Mouse (Mus musculus): ENCODE measurements around the gene Hist2h2ab. TPM values are rescaled to one million over a fixed set of nuclear protein-coding genes. Genes with fewer than 3 reads are reported as not detected.

Hist2h2ab gene
- total RNA-seq, 2 experiments from 2014 or later, result 6.9 to 70.6 TPM

GRCm38 (mm10) chr3:96236834-96237334 lies 17.2 kb downstream of the Hist2h2ab start:
- no peak for ATAC-seq (ENCODE audit: poor library complexity, severe bottlenecking)

- no peak for ATAC-seq (ENCODE audit: poor library complexity, severe bottlenecking)
Measured at GRCm38 (mm10) chr3:96237335-96237903, 17.8 kb downstream of the Hist2h2ab start.

DNA sequence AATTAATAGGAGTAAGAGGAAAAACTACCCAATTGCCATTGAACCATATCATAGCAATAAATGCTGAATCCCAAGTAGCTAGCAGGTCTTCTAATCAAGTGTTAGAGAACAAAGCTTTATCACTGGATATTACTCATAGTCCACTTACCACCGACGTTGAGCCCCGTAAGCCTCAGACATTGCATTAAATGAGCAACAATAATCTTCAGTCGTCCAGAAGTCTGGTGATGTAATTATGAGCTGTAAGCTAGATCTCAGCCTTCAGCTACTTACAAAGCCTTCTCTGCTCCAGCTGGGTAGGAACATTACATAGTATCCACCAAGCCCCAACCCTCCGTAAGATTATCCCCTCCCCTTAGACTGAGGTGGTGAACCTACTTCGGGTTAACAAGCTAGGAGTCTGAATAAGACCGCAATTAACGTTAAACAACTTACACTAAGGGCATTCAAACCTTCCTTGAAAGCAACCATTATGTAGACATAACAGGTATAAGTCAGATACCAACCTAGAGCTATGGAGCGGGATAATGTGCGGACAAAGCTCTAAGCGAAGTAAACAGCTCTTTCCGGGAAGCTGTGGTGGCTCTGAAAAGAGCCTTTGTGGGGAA lies 18.3 kb downstream of the Hist2h2ab start:
- ATAC-seq (ENCODE audit: poor library complexity, severe bottlenecking), result no peak

- ATAC-seq (ENCODE audit: poor library complexity, severe bottlenecking), result peak; percentile 71
Measured at GRCm38 (mm10) chr3:96238954-96239793, 19.5 kb downstream of the Hist2h2ab start, which contains the start of gene Hist2h3c2. TSS of gene Hist2h3c2 (minus strand) at chr3:96239127.

- peak; percentile 67 for ATAC-seq (ENCODE audit: poor library complexity, severe bottlenecking)
Measured at GRCm38 (mm10) chr3:96239949-96240798, 20.5 kb downstream of the Hist2h2ab start, which contains the start of gene Hist2h2aa2. TSS of gene Hist2h2aa2 (minus strand) at chr3:96240276.

- ATAC-seq (ENCODE audit: poor library complexity, severe bottlenecking), result no peak
Measured at GRCm38 (mm10) chr3:96240799-96241197, 21.1 kb downstream of the Hist2h2ab start.

- no peak for ATAC-seq (ENCODE audit: poor library complexity, severe bottlenecking)
Measured at GRCm38 (mm10) chr3:96243921-96244572, 24.4 kb downstream of the Hist2h2ab start.

DNA sequence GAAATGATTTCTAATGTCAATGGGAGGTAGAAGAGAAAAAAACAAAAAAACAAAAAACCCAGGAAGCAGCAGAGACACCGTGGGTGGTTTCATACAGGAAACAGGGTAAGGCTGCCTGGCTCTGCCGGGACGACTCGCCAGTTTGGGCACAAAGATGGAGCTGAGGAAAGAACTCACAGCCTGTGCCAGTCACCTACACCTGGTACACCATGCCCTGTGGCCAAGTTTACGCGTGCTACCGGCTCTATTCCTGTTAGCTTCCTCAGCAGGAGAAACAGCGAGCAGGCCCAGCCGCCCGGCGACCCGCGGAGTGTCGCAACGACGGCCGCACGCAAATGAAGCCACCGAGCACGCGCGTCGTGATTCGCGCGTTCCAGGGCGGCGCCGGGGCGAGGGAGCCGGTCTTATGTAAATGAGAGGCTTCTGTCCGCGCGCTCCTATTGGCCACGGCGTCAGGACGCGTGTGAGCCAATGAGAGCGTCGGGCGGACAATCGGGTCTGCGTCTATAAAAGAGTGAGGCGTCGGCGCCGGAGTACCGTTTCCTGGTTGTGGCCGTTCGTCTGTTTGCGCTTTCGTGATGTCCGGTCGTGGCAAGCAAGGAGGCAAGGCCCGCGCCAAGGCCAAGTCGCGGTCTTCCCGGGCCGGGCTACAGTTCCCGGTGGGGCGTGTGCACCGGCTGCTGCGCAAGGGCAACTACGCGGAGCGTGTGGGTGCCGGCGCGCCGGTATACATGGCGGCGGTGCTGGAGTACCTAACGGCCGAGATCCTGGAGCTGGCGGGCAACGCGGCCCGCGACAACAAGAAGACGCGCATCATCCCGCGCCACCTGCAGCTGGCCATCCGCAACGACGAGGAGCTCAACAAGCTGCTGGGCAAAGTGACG lies 25.6 kb downstream of the Hist2h2ab start, which contains the start of gene Hist2h2aa1:
Gene Hist2h2aa1, plus strand, starts transcription at position 495 of the 884 bp plus-strand sequence.
- peak; percentile 69 for ATAC-seq (ENCODE audit: poor library complexity, severe bottlenecking)

- ATAC-seq (ENCODE audit: poor library complexity, severe bottlenecking), result peak; percentile 36
Measured at GRCm38 (mm10) chr3:96246018-96246417, 26.4 kb downstream of the Hist2h2ab start.

DNA sequence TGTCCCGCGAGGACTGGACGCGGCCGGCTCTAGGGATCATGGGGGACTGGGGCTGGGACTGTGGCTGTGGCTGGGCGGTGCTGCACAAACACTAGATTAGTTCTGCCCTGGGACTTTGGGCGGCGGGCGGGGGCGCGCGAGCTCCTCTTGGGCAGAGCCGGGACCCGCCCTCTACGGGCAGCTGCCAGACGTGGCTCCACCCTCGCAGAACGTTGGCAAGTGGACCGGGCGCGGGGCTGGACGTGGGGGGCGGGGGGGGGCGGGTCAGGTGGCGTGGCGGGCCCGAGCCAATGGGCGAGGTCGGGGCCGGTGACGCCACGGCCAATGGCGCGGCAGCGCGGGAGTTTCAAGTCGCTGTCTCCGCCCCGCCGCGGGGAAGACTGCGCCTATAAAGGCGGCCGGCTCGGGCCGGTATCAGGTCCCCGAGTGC lies 26.8 kb downstream of the Hist2h2ab start, which contains the start of gene Hist2h3c1:
Gene Hist2h3c1, plus strand, starts transcription at position 259 of the 430 bp plus-strand sequence.
- peak; percentile 69 for ATAC-seq (ENCODE audit: poor library complexity, severe bottlenecking)

GRCm38 (mm10) chr3:96247356-96248140 lies 27.9 kb downstream of the Hist2h2ab start:
- ATAC-seq (ENCODE audit: poor library complexity, severe bottlenecking), result no peak

DNA sequence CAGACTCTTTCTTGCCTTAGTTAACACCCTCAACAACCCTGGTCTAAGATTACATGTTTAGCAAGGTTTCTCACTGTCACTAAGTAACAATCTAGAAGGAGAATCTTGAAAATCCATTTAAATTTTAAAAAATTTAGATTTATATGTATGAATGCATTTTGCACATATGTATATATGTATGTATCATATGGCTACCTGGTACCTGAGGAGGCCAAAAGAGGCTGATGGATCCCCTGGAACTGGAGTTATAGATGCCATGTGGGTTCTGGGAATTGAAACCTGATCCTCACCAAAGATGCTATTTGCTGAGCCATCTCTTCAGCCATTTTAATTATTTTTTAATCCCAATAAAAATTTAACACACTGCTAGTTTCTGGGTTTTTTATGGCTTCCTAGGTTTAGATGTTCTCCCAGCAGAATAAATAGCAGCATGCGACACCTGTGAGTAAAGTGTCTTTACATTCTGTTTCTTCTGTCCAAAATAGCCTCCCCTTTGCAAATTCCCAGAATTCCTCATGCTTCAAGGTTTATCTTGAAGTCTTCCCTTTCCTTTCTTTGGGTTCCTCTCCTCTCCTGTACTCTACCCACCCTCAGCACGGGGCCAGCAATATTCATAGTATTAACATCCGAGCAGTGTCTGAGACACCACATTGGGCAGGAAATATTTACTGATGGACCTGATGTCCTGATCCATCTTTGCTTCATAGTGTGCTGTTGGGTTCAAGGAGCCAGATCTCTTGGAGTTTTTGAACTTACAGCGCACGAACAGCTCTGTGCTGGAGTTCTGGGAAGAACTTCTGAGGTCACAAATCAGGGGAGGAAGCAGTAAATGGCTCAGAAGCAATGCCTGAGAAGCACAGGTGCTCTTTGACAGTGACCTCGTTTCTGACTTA lies 28.7 kb downstream of the Hist2h2ab start:
- no peak for ATAC-seq (ENCODE audit: poor library complexity, severe bottlenecking)

- ATAC-seq (ENCODE audit: poor library complexity, severe bottlenecking), result no peak
Measured at GRCm38 (mm10) chr3:96249034-96249345, 29.3 kb downstream of the Hist2h2ab start.

DNA sequence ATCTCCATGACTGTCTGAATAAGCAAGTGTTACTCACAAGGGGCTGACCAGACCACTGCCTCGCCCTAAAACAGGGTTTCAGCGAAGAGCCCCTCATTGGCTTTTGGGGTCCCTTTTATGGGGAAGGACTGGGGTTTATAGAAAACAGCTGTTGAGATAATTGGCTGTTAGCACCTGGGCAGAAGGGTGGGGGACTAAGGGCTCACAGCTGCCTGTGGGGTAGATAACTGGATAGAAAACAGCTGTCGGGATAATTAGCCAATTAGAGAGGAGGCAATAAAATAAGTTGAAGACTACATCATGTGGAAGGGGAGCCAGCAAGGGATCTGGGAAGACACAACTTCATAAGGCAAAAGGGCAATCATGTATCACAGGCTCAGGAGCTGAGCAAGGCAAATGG lies 31.2 kb downstream of the Hist2h2ab start:
- no peak for ATAC-seq (ENCODE audit: poor library complexity, severe bottlenecking)

GRCm38 (mm10) chr3:96251787-96252186 lies 32.1 kb downstream of the Hist2h2ab start:
- ATAC-seq (ENCODE audit: poor library complexity, severe bottlenecking), result peak; percentile 64

DNA sequence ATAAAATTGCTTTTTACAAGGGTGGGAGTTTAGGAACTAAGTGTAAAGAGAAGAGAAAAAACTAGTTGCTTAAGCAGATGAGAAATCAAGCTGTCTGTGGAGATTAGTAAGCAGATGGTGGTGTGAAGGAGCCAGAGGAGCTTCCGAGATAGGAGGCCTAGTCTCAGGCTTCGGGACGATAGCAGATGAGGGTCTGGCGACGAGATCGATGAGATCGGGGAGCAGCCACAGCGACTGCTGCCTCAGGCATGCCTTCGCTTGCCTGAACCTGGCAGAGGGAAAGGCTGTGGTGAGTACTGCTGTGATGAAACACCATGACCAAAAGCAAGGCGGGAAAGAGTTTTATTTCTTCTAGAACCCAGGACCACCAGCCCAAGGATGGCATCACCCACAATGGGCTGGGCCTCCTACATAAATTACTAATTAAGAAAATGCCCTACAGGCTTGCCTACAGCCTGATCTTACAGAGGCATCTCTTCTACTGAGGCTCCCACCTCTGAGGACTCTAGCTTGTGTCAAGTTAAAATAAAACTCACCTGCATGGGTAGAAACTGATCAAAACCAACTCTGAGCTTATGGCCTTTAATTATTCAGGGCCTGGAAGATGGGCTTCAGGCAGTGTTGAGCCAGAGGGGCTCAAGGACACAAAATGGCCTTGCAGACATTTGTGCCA lies 35.2 kb downstream of the Hist2h2ab start:
- 0 out of 2 replicates have a peak, but pooled peaks have one; percentile 26 for ATAC-seq (ENCODE audit: poor library complexity, severe bottlenecking)

Measured in megakaryocyte, adult 5-6 weeks (primary cell).